Mouse (Mus musculus): ENCODE measurements around the gene Cpeb1.

GRCm38 (mm10) chr7:81344544-81345446 is 110.5 kb downstream of the Cpeb1 start, which contains the start of gene Rps17:
- TF ChIP-seq CTCF (IDR thresholded peaks at IDR 0.05; ENCODE audit: low read depth) (peak; percentile 99), EP300 (IDR thresholded peaks at IDR 0.05; ENCODE audit: low read depth) (no peak)
